Mouse (Mus musculus): Measurements from ENCODE around the gene Nsd2.

DNA sequence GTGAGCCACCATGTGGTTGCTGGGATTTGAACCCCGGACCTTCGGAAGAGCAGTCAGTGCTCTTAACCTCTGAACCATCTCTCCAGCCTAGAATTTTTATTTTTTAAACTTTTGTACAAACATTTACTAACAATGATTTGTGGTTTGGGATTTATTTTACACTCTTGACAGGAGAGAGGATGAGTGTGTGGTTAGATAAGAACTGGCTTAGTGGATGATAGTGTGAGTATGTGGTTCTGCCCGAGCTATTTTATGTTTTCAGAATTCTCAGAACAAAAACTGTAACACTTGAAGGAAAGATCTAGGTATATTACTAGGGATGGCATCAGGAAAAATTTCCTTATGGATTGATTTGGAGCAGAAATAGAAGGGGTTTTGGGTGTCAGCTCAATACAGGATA lies 9.4 kb downstream of the Nsd2 start:
- TF ChIP-seq CTCF (IDR thresholded peaks at IDR 0.05; ENCODE audit: extremely low read depth, insufficient read depth, insufficient read length, insufficient replicate concordance) (no peak), POLR2A (IDR thresholded peaks at IDR 0.05; ENCODE audit: low read depth, low read length) (no peak)
